Mouse (Mus musculus): ENCODE data around the gene Pkd1l3. TPM values are rescaled to one million over a fixed set of nuclear protein-coding genes. Genes with fewer than 3 reads are reported as not detected.

Pkd1l3 gene
- polyA plus RNA-seq, 1 experiment from 2014 or later, result 0.28 TPM

DNA sequence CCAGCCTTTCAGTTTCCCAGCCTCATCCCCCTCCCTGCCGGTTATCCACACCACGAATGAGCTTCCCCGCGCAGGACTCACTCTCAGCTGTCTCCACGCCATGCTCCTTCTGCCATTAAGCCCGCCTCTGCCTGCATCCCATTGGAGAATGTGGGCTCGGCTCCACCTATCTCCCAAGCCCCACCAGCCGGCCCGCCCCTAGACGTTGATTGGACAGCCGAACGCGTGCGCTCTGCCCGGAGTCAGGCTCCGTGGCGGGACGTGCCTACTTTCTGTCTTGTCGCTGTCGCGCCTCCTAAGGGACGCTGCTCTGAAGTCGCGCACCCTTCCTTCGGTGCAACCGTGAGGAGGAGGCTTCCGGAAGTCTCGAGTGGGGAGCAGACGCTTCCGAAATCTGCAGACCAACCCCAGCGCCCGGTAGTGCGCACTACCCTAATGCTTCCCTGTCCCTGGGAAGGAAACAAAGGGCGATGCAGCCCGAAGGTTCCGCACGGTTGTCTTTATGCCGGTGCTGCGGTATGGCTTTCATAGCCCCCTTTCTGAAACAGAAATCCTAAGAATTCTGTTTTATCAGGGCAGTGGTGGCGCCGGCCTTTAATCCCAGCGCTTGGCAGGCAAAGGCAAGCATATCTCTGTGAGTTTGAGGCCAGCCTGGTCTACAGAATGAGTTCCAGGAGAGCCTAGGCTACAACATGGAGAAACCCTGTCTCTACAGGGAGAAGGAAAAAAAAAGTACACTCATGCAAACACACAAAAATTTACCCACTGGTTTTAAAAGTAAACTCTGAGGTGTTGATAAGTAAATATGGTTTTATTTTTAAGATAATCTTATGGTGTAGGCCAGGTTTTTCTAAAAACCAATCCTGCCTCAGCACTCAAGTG is 5.8 kb upstream of the Pkd1l3 start, which contains the start of gene Dhodh:
Dhodh (minus strand) TSS at position 403 of the 882 bp plus-strand sequence.
- TF ChIP-seq EP300 (IDR thresholded peaks at IDR 0.05; ENCODE audit: low read depth), result peak; percentile 73
- peak; percentile 30; the same call in 1 of the 2 replicates for TF ChIP-seq CTCF (IDR thresholded peaks at IDR 0.05; ENCODE audit: low read depth)
- Histone ChIP-seq H3K9me3 (ENCODE audit: low read length) (no peaks in the 10 kb centered on the region), H3K36me3 (replicated peaks; ENCODE audit: insufficient read depth, low read length) (peaks cover 9% of the 10 kb centered on the region; the same call in 1 of the 2 replicates), H3K27me3 (ENCODE audit: insufficient read depth, low read length) (no peaks in the 10 kb centered on the region), H3K9ac (replicated peaks) (peak within 1 kb of the TSS; percentile 72), H3K4me3 (ENCODE audit: low read depth, low read length) (peak within 1 kb of the TSS; percentile 66), H3K4me1 (ENCODE audit: insufficient read depth) (peaks cover 18% of the 10 kb centered on the region), H3K27ac (ENCODE audit: low read depth) (peak within 1 kb of the TSS; percentile 98), H3K4me2 (ENCODE audit: low read depth, low read length) (peak within 1 kb of the TSS; percentile 99)
- WGBS (ENCODE audit: insufficient replicate concordance), result under 1% methylated on average over 42 of the region's 42 CpGs
- DNase-seq (peak; percentile 97), ATAC-seq (peak; percentile 97)

DNA sequence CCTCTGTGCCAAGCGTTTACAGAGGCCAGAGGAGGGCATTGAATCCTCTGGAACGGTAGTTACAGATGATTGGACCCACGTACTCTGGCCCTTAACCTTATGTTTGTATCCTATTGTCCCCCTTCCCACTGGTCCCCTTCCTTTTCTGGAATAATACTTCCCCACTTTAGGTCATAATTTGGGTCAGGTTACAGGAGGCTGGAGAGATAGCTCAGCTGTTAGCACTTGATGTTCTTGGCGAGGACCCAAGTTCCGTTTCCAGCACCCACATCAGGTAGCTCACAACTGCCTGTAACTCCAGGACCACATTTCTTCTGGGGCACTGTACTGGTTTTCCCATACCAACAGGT is 5.2 kb upstream of the Pkd1l3 start:
- TF ChIP-seq EP300 (IDR thresholded peaks at IDR 0.05; ENCODE audit: low read depth) (peak; percentile 61; the same call in 1 of the 2 replicates), CTCF (IDR thresholded peaks at IDR 0.05; ENCODE audit: low read depth) (no peak)
- peak overlapping the region; percentile 98 for H3K27ac ChIP-seq (ENCODE audit: low read depth)
- H3K27me3 ChIP-seq (ENCODE audit: insufficient read depth, low read length), result no peaks in the 10 kb centered on the region
- peak; percentile 57 for DNase-seq
- peak overlapping the region; percentile 99 for H3K4me2 ChIP-seq (ENCODE audit: low read depth, low read length)
- peak overlapping the region; percentile 66 for H3K4me3 ChIP-seq (ENCODE audit: low read depth, low read length)
- H3K4me1 ChIP-seq (ENCODE audit: insufficient read depth), result peaks cover 20% of the 10 kb centered on the region
- WGBS (ENCODE audit: insufficient replicate concordance), result 11% methylated on average over 5 of the region's 5 CpGs
- H3K9me3 ChIP-seq (ENCODE audit: low read length), result no peaks in the 10 kb centered on the region
- peak overlapping the region; percentile 72 for H3K9ac ChIP-seq (replicated peaks)
- ATAC-seq, result peak; percentile 5; the same call in 1 of the 2 replicates
- 0 out of 2 replicates have a peak, but pooled peaks cover 6% of the 10 kb centered on the region for H3K36me3 ChIP-seq (replicated peaks; ENCODE audit: insufficient read depth, low read length)

DNA sequence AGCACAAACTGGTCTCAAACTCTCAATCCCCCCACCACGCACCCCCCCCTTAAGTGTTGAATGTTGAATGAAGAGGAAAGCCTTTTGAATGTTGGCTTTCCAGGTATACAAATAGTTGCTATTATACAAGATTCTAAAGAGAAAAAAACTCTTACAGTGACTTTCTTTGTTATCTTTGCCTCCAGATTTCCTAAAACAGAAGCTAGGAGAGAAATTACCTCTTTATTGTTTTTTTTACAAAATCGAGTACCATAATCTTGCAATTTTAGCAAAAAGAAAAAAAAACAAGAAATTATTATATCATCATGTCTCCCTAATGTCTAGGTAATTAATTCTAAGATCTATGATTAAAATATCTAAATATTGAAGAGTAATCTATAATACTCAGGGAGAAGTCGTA is 1.3 kb downstream of the Pkd1l3 start:
- no peak for ATAC-seq
- H3K9me3 ChIP-seq (ENCODE audit: low read length), result peaks cover 3% of the 10 kb centered on the region; the same call in 1 of the 2 replicates
- H3K27ac ChIP-seq (ENCODE audit: low read depth), result no peak overlapping the region
- no peaks in the 10 kb centered on the region for H3K27me3 ChIP-seq (ENCODE audit: insufficient read depth, low read length)
- no peak for TF ChIP-seq EP300 (IDR thresholded peaks at IDR 0.05; ENCODE audit: low read depth)
- no peak for TF ChIP-seq CTCF (IDR thresholded peaks at IDR 0.05; ENCODE audit: low read depth)
- 77% methylated on average over 3 of the region's 3 CpGs for WGBS (ENCODE audit: insufficient replicate concordance)
- 0 out of 2 replicates have a peak, but pooled peaks cover 4% of the 10 kb centered on the region for H3K4me1 ChIP-seq (ENCODE audit: insufficient read depth)
- H3K4me3 ChIP-seq (ENCODE audit: low read depth, low read length), result no peak overlapping the region
- DNase-seq, result no peak
- H3K36me3 ChIP-seq (replicated peaks; ENCODE audit: insufficient read depth, low read length), result no peaks in the 10 kb centered on the region
- no peak overlapping the region for H3K9ac ChIP-seq (replicated peaks)
- no peak overlapping the region for H3K4me2 ChIP-seq (ENCODE audit: low read depth, low read length)

- 69% methylated on average over 6 of the region's 6 CpGs for WGBS (ENCODE audit: insufficient replicate concordance)
Measured at GRCm38 (mm10) chr8:109628638-109629037, 14.3 kb downstream of the Pkd1l3 start.

GRCm38 (mm10) chr8:109632498-109632897 is 18.2 kb downstream of the Pkd1l3 start:
- DNase-seq, result no peak
- 77% methylated on average over 5 of the region's 5 CpGs for WGBS (ENCODE audit: insufficient replicate concordance)
- no peaks in the 10 kb centered on the region for H3K36me3 ChIP-seq (replicated peaks; ENCODE audit: insufficient read depth, low read length)
- no peak overlapping the region for H3K9ac ChIP-seq (replicated peaks)
- H3K9me3 ChIP-seq (ENCODE audit: low read length), result no peaks in the 10 kb centered on the region
- TF ChIP-seq CTCF (IDR thresholded peaks at IDR 0.05; ENCODE audit: low read depth), result no peak
- no peak for TF ChIP-seq EP300 (IDR thresholded peaks at IDR 0.05; ENCODE audit: low read depth)
- H3K4me3 ChIP-seq (ENCODE audit: low read depth, low read length), result no peak overlapping the region
- H3K4me2 ChIP-seq (ENCODE audit: low read depth, low read length), result no peak overlapping the region
- H3K27me3 ChIP-seq (ENCODE audit: insufficient read depth, low read length), result no peaks in the 10 kb centered on the region
- no peak overlapping the region for H3K27ac ChIP-seq (ENCODE audit: low read depth)
- H3K4me1 ChIP-seq (ENCODE audit: insufficient read depth), result no peaks in the 10 kb centered on the region
- no peak for ATAC-seq

More at GRCm38 (mm10) chr8:109628638-109629037, 14.3 kb downstream of the Pkd1l3 start:
- Histone ChIP-seq H3K36me3 (replicated peaks; ENCODE audit: insufficient read depth, low read length) (no peaks in the 10 kb centered on the region), H3K4me3 (ENCODE audit: low read depth, low read length) (no peak overlapping the region), H3K4me2 (ENCODE audit: low read depth, low read length) (no peak overlapping the region), H3K27me3 (ENCODE audit: insufficient read depth, low read length) (no peaks in the 10 kb centered on the region), H3K9ac (replicated peaks) (no peak overlapping the region), H3K9me3 (ENCODE audit: low read length) (no peaks in the 10 kb centered on the region), H3K27ac (ENCODE audit: low read depth) (no peak overlapping the region), H3K4me1 (ENCODE audit: insufficient read depth) (no peaks in the 10 kb centered on the region)
- TF ChIP-seq CTCF (IDR thresholded peaks at IDR 0.05; ENCODE audit: low read depth) (no peak), EP300 (IDR thresholded peaks at IDR 0.05; ENCODE audit: low read depth) (no peak)
- DNase-seq, result no peak
- no peak for ATAC-seq

DNA sequence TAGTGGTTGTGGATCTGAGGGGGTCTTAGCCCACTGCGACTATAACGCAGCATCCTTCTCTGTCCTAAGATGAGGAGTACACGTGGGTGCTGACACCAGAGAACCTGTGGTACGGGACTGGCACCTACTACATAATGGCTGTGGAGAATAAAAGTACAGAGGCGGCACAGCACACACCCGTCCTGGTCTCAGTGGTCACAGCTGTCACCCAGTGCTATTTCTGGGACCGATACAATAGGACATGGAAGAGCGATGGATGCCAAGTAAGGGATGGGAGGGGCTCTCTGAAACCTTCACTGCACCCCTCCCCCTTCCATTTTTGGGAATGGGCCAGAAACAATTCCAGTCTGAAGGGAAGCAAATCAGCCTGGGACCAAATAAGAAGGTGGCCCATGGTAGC is 20.8 kb downstream of the Pkd1l3 start:
- TF ChIP-seq EP300 (IDR thresholded peaks at IDR 0.05; ENCODE audit: low read depth) (no peak), CTCF (IDR thresholded peaks at IDR 0.05; ENCODE audit: low read depth) (no peak)
- WGBS (ENCODE audit: insufficient replicate concordance), result 84% methylated on average over 8 of the region's 8 CpGs
- H3K9me3 ChIP-seq (ENCODE audit: low read length), result no peaks in the 10 kb centered on the region

More for the DNA sequence above, 20.8 kb downstream of the Pkd1l3 start:
- Histone ChIP-seq H3K27ac (ENCODE audit: low read depth) (no peak overlapping the region), H3K4me3 (ENCODE audit: low read depth, low read length) (no peak overlapping the region), H3K27me3 (ENCODE audit: insufficient read depth, low read length) (no peaks in the 10 kb centered on the region), H3K4me2 (ENCODE audit: low read depth, low read length) (no peak overlapping the region), H3K4me1 (ENCODE audit: insufficient read depth) (no peaks in the 10 kb centered on the region), H3K36me3 (replicated peaks; ENCODE audit: insufficient read depth, low read length) (no peaks in the 10 kb centered on the region), H3K9ac (replicated peaks) (no peak overlapping the region)
- ATAC-seq, result no peak
- DNase-seq, result no peak
